Mouse (Mus musculus): ENCODE data around the gene Klrb1a. TPM values are rescaled to one million over a fixed set of nuclear protein-coding genes. Genes with fewer than 3 reads are reported as not detected.

Gene Klrb1a
- total RNA-seq, 4 experiments from 2014 or later, result not detected

- DNase-seq (ENCODE audit: low spot score), result no peak
These were observed 21.3 kb downstream of the Klrb1a start for GRCm38 (mm10) chr6:128602026-128602425.

GRCm38 (mm10) chr6:128599555-128599954 is 23.8 kb downstream of the Klrb1a start:
- DNase-seq (ENCODE audit: low spot score), result no peak

- no peak for DNase-seq (ENCODE audit: low spot score)
These were observed 24.9 kb downstream of the Klrb1a start for GRCm38 (mm10) chr6:128598256-128599047.

- DNase-seq (ENCODE audit: low spot score), result peak; percentile 20
These were observed 26.2 kb downstream of the Klrb1a start for GRCm38 (mm10) chr6:128597121-128597522.

- DNase-seq (ENCODE audit: low spot score), result no peak
These were observed 28.7 kb downstream of the Klrb1a start for GRCm38 (mm10) chr6:128594651-128595050.

GRCm38 (mm10) chr6:128589426-128589825 is 33.9 kb downstream of the Klrb1a start:
- no peak for DNase-seq (ENCODE audit: low spot score)

- DNase-seq (ENCODE audit: low spot score), result no peak
These were observed 35.7 kb downstream of the Klrb1a start for GRCm38 (mm10) chr6:128587619-128588018.

GRCm38 (mm10) chr6:128585642-128586245 is 37.6 kb downstream of the Klrb1a start:
- no peak for DNase-seq (ENCODE audit: low spot score)

- no peak for DNase-seq (ENCODE audit: low spot score)
These were observed 39.2 kb downstream of the Klrb1a start for GRCm38 (mm10) chr6:128584070-128584660.

- DNase-seq (ENCODE audit: low spot score), result no peak
These were observed 41.8 kb downstream of the Klrb1a start, which contains the start of gene A2ml1 for GRCm38 (mm10) chr6:128581508-128581907. Gene A2ml1 (minus strand): TSS chr6:128581608.

- DNase-seq (ENCODE audit: low spot score), result no peak
These were observed 46.0 kb downstream of the Klrb1a start for GRCm38 (mm10) chr6:128577301-128577700.

GRCm38 (mm10) chr6:128566589-128566988 is 56.7 kb downstream of the Klrb1a start:
- no peak for DNase-seq (ENCODE audit: low spot score)

Other genes with a start within 250 kb of the Klrb1a start
- gene Tex52, start 248.1 kb downstream of the Klrb1a start, total RNA-seq (2022), result not detected
- not detected for gene Gm44596, start 248.0 kb downstream of the Klrb1a start, total RNA-seq (2022)
- gene Nrip2, start 224.2 kb downstream of the Klrb1a start, total RNA-seq (2022), result 1 to 10 TPM; 1.1 to 1.8 (median 1.3) TPM
- 10 to 100 TPM; 16.0 to 20.0 (median 16.9) TPM for gene Itfg2, start 198.6 kb downstream of the Klrb1a start, total RNA-seq (2022)
- 100 to 1,000 TPM; 337 to 380 (median 365) TPM for gene Fkbp4, start 184.9 kb downstream of the Klrb1a start, total RNA-seq (2022)
- gene Pzp, start 96.8 kb downstream of the Klrb1a start, total RNA-seq (2022), result 1 to 10 TPM; 2.2 to 3.6 (median 2.7) TPM
- gene A2ml1, start 41.9 kb downstream of the Klrb1a start, total RNA-seq (2022), result under 1 TPM in 1 of 4 experiments, not detected in 3; 0.14 TPM
- under 1 TPM in 2 of 4 experiments, not detected in 2; 0.50 to 0.75 TPM for gene Clec2h, start 38.9 kb upstream of the Klrb1a start, total RNA-seq (2022)
- gene Klrb1, start 99.5 kb upstream of the Klrb1a start, total RNA-seq (2022), result not detected
- gene Klrb1c, start 165.7 kb upstream of the Klrb1a start, total RNA-seq (2022), result under 1 TPM in 3 of 4 experiments, not detected in 1; 0.14 to 0.32 (median 0.31) TPM
- not detected for gene Gm44511, start 202.8 kb upstream of the Klrb1a start, total RNA-seq (2022)
- gene Klrb1b, start 202.8 kb upstream of the Klrb1a start, total RNA-seq (2022), result not detected